Mouse (Mus musculus) neural tube, embryonic 10.5 days (tissue): Measurements from ENCODE around the gene Eid2b.

ENCODE experiments used
- DNase-seq: peaks from one replicate; pipeline ENCODE4 v3.0.0-alpha.2; 2017; ENCODE audit warnings: low spot score; ENCODE audit errors: extremely low spot score

Gene Eid2b

GRCm38 (mm10) chr7:28298837-28299625 lies 21.5 kb downstream of the Eid2b start:
- peak; percentile 51 for DNase-seq

- DNase-seq, result peak; percentile 80
These were observed 24.3 kb downstream of the Eid2b start, which contains the start of gene Dll3 for GRCm38 (mm10) chr7:28301616-28302433. Gene Dll3, minus strand, starts transcription at chr7:28302238.

GRCm38 (mm10) chr7:28305641-28306040 lies 28.1 kb downstream of the Eid2b start:
- DNase-seq, result no peak

GRCm38 (mm10) chr7:28306216-28306615 lies 28.7 kb downstream of the Eid2b start:
- DNase-seq, result no peak

GRCm38 (mm10) chr7:28309737-28310136 lies 32.2 kb downstream of the Eid2b start:
- DNase-seq, result peak; percentile 30

- peak; percentile 31 for DNase-seq
These were observed 33.8 kb downstream of the Eid2b start for GRCm38 (mm10) chr7:28311151-28311925.

- peak; percentile 94 for DNase-seq
These were observed 34.5 kb downstream of the Eid2b start, which contains the start of gene Timm50 for GRCm38 (mm10) chr7:28311926-28312543. Gene Timm50, minus strand, starts transcription at chr7:28312072.

- DNase-seq, result no peak
These were observed 40.5 kb downstream of the Eid2b start for GRCm38 (mm10) chr7:28318036-28318435.

- no peak for DNase-seq
These were observed 41.2 kb downstream of the Eid2b start for GRCm38 (mm10) chr7:28318714-28319113.

- no peak for DNase-seq
These were observed 44.6 kb downstream of the Eid2b start for GRCm38 (mm10) chr7:28321974-28322720.

GRCm38 (mm10) chr7:28325293-28325692 lies 47.8 kb downstream of the Eid2b start:
- no peak for DNase-seq

GRCm38 (mm10) chr7:28326457-28326856 lies 48.9 kb downstream of the Eid2b start:
- DNase-seq, result no peak

GRCm38 (mm10) chr7:28328260-28328659 lies 50.7 kb downstream of the Eid2b start:
- no peak for DNase-seq
